Mouse (Mus musculus): ENCODE data around the gene 2310011J03Rik. TPM values are rescaled to one million over a fixed set of nuclear protein-coding genes. Genes with fewer than 3 reads are reported as not detected.

Gene 2310011J03Rik
- polyA plus RNA-seq, 1 experiment from 2014 or later = 36.6 TPM

GRCm38 (mm10) chr10:80341491-80342304 lies 21.4 kb upstream of the 2310011J03Rik start:
- H3K9me3 ChIP-seq = no peaks in the 10 kb centered on the region
- H3K4me2 ChIP-seq = peak overlapping the region; percentile 64
- peak overlapping the region; percentile 28; the same call in 1 of the 2 replicates for H3K9ac ChIP-seq
- 6% methylated on average over 46 of the region's 47 CpGs for WGBS
- H3K4me1 ChIP-seq = peaks cover 48% of the 10 kb centered on the region
- H3K4me3 ChIP-seq = peak overlapping the region; percentile 42
- no peak overlapping the region for H3K27ac ChIP-seq (replicated peaks)
- H3K36me3 ChIP-seq = no peaks in the 10 kb centered on the region
- peaks cover 92% of the 10 kb centered on the region for H3K27me3 ChIP-seq (replicated peaks)
- ATAC-seq (ENCODE audit: extremely low read depth, insufficient number of reproducible peaks, low FRiP score, low TSS enrichment) = no peak

GRCm38 (mm10) chr10:80341026-80341425 lies 20.7 kb upstream of the 2310011J03Rik start:
- peaks cover 92% of the 10 kb centered on the region for H3K27me3 ChIP-seq (replicated peaks)
- H3K4me1 ChIP-seq = peaks cover 48% of the 10 kb centered on the region
- ATAC-seq (ENCODE audit: extremely low read depth, insufficient number of reproducible peaks, low FRiP score, low TSS enrichment) = no peak
- no peak overlapping the region for H3K4me2 ChIP-seq
- no peak overlapping the region for H3K9ac ChIP-seq
- no peak overlapping the region for H3K4me3 ChIP-seq
- WGBS = 21% methylated on average over 21 of the region's 21 CpGs
- H3K27ac ChIP-seq (replicated peaks) = no peak overlapping the region
- H3K9me3 ChIP-seq = no peaks in the 10 kb centered on the region
- H3K36me3 ChIP-seq = no peaks in the 10 kb centered on the region

GRCm38 (mm10) chr10:80339941-80340750 lies 19.8 kb upstream of the 2310011J03Rik start:
- ATAC-seq (ENCODE audit: extremely low read depth, insufficient number of reproducible peaks, low FRiP score, low TSS enrichment) = no peak
- Histone ChIP-seq H3K9me3 (no peaks in the 10 kb centered on the region), H3K4me2 (peak overlapping the region; percentile 38), H3K27me3 (replicated peaks) (peaks cover 92% of the 10 kb centered on the region), H3K9ac (no peak overlapping the region), H3K27ac (replicated peaks) (no peak overlapping the region), H3K36me3 (no peaks in the 10 kb centered on the region), H3K4me1 (peaks cover 43% of the 10 kb centered on the region), H3K4me3 (no peak overlapping the region)
- 26% methylated on average over 19 of the region's 19 CpGs for WGBS

GRCm38 (mm10) chr10:80336263-80336662 lies 15.9 kb upstream of the 2310011J03Rik start:
- no peak for ATAC-seq (ENCODE audit: extremely low read depth, insufficient number of reproducible peaks, low FRiP score, low TSS enrichment)
- Histone ChIP-seq H3K9me3 (no peaks in the 10 kb centered on the region), H3K4me2 (no peak overlapping the region), H3K36me3 (no peaks in the 10 kb centered on the region), H3K27ac (replicated peaks) (no peak overlapping the region), H3K4me3 (no peak overlapping the region), H3K9ac (no peak overlapping the region), H3K4me1 (peaks cover 5% of the 10 kb centered on the region), H3K27me3 (replicated peaks) (peaks cover 82% of the 10 kb centered on the region)
- WGBS = 88% methylated on average over 12 of the region's 12 CpGs

- no peak overlapping the region for H3K4me3 ChIP-seq
- H3K27ac ChIP-seq (replicated peaks) = no peak overlapping the region
- ATAC-seq (ENCODE audit: extremely low read depth, insufficient number of reproducible peaks, low FRiP score, low TSS enrichment) = no peak
- peaks cover 69% of the 10 kb centered on the region for H3K27me3 ChIP-seq (replicated peaks)
- H3K4me2 ChIP-seq = peak overlapping the region; percentile 95; the same call in 1 of the 2 replicates
- no peaks in the 10 kb centered on the region for H3K9me3 ChIP-seq
- no peaks in the 10 kb centered on the region for H3K36me3 ChIP-seq
- H3K4me1 ChIP-seq = peaks cover 22% of the 10 kb centered on the region
- WGBS = 78% methylated on average over 5 of the region's 5 CpGs
- no peak overlapping the region for H3K9ac ChIP-seq
Observed at GRCm38 (mm10) chr10:80332525-80332989, 12.2 kb upstream of the 2310011J03Rik start.

GRCm38 (mm10) chr10:80331636-80332524 lies 11.5 kb upstream of the 2310011J03Rik start:
- peaks cover 69% of the 10 kb centered on the region for H3K27me3 ChIP-seq (replicated peaks)
- H3K4me3 ChIP-seq = no peak overlapping the region
- peaks cover 22% of the 10 kb centered on the region for H3K4me1 ChIP-seq
- H3K36me3 ChIP-seq = no peaks in the 10 kb centered on the region
- no peak for ATAC-seq (ENCODE audit: extremely low read depth, insufficient number of reproducible peaks, low FRiP score, low TSS enrichment)
- H3K9me3 ChIP-seq = no peaks in the 10 kb centered on the region
- no peak overlapping the region for H3K27ac ChIP-seq (replicated peaks)
- 39% methylated on average over 10 of the region's 10 CpGs for WGBS
- peak overlapping the region; percentile 95 for H3K4me2 ChIP-seq
- H3K9ac ChIP-seq = 0 out of 2 replicates have a peak overlapping the region, but pooled peaks have one; percentile 20

GRCm38 (mm10) chr10:80330888-80331287 lies 10.6 kb upstream of the 2310011J03Rik start:
- H3K4me1 ChIP-seq = peaks cover 22% of the 10 kb centered on the region
- peak overlapping the region; percentile 81; the same call in 1 of the 2 replicates for H3K9ac ChIP-seq
- no peaks in the 10 kb centered on the region for H3K36me3 ChIP-seq
- peak overlapping the region; percentile 57 for H3K4me3 ChIP-seq
- H3K27me3 ChIP-seq (replicated peaks) = peaks cover 66% of the 10 kb centered on the region
- ATAC-seq (ENCODE audit: extremely low read depth, insufficient number of reproducible peaks, low FRiP score, low TSS enrichment) = no peak
- H3K9me3 ChIP-seq = no peaks in the 10 kb centered on the region
- no peak overlapping the region for H3K27ac ChIP-seq (replicated peaks)
- peak overlapping the region; percentile 95 for H3K4me2 ChIP-seq
- 49% methylated on average over 2 of the region's 2 CpGs for WGBS

- Histone ChIP-seq H3K4me1 (peaks cover 22% of the 10 kb centered on the region), H3K9ac (peak overlapping the region; percentile 81), H3K4me2 (peak overlapping the region; percentile 95), H3K9me3 (no peaks in the 10 kb centered on the region), H3K4me3 (peak overlapping the region; percentile 57), H3K27me3 (replicated peaks) (peaks cover 66% of the 10 kb centered on the region), H3K27ac (replicated peaks) (no peak overlapping the region), H3K36me3 (no peaks in the 10 kb centered on the region)
- under 1% methylated on average over 29 of the region's 41 CpGs for WGBS
- no peak for ATAC-seq (ENCODE audit: extremely low read depth, insufficient number of reproducible peaks, low FRiP score, low TSS enrichment)
Observed at GRCm38 (mm10) chr10:80330084-80330483, 9.7 kb upstream of the 2310011J03Rik start.

GRCm38 (mm10) chr10:80329273-80330081 lies 9.1 kb upstream of the 2310011J03Rik start, which contains the start of the genes Pcsk4 and Reep6:
TSS of gene Pcsk4 (minus strand) at chr10:80329498.
TSS of gene Reep6 (plus strand) at chr10:80329953.
- Histone ChIP-seq H3K27me3 (replicated peaks) (peaks cover 70% of the 10 kb centered on the region), H3K36me3 (no peaks in the 10 kb centered on the region), H3K4me1 (peaks cover 22% of the 10 kb centered on the region), H3K4me3 (peak within 1 kb of the TSS; percentile 57), H3K9ac (peak within 1 kb of the TSS; percentile 81), H3K9me3 (no peaks in the 10 kb centered on the region), H3K4me2 (peak within 1 kb of the TSS; percentile 95), H3K27ac (replicated peaks) (no peak within 1 kb of the TSS)
- ATAC-seq (ENCODE audit: extremely low read depth, insufficient number of reproducible peaks, low FRiP score, low TSS enrichment) = peak; percentile 92
- WGBS = 3% methylated on average over 36 of the region's 36 CpGs

GRCm38 (mm10) chr10:80325045-80325444 lies 4.7 kb upstream of the 2310011J03Rik start:
- peaks cover 45% of the 10 kb centered on the region for H3K27me3 ChIP-seq (replicated peaks)
- 77% methylated on average over 21 of the region's 21 CpGs for WGBS
- no peak overlapping the region for H3K4me3 ChIP-seq
- no peak overlapping the region for H3K27ac ChIP-seq (replicated peaks)
- H3K9me3 ChIP-seq = no peaks in the 10 kb centered on the region
- ATAC-seq (ENCODE audit: extremely low read depth, insufficient number of reproducible peaks, low FRiP score, low TSS enrichment) = no peak
- no peak overlapping the region for H3K4me2 ChIP-seq
- H3K36me3 ChIP-seq = no peaks in the 10 kb centered on the region
- H3K9ac ChIP-seq = no peak overlapping the region
- peaks cover 29% of the 10 kb centered on the region for H3K4me1 ChIP-seq

All from heart, embryonic 13.5 days (tissue).